Mouse (Mus musculus) lung, postnatal 36 days (tissue): Measurements from ENCODE around the gene Gdf3.

Source experiments
- DNase-seq: peaks from one replicate; pipeline ENCODE4 v3.0.0; 2022; ENCODE audit warnings: mixed read lengths

Gdf3 gene

DNA sequence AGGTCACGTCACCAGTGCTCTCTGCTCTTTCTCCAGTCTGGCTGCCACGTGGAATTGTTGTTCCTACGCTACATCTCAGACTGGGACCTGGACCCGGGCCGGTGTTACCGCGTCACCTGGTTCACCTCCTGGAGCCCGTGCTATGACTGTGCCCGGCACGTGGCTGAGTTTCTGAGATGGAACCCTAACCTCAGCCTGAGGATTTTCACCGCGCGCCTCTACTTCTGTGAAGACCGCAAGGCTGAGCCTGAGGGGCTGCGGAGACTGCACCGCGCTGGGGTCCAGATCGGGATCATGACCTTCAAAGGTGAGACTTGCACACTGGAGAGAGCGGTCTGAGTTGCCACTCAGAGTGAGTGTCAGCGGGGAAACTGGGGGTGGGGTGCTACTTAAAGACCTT is 48.9 kb downstream of the Gdf3 start:
- no peak for DNase-seq

DNA sequence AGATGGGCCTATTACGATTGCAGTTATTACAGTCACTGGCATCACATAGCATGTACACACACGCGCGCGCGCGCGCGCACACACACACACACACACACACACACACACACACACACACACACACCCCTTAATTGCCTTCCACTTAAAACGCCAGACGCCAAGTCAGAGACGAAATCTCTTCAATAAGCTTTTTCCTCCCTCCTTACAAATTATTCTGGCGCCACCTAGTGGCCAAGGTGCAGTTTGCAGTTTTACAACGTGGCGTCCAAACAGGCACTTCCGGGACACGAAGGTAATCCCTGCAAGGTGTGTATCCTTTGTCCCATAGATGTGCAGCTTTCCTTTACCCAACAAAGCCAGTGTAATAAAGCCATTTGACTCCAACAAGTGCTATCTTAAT is 49.5 kb downstream of the Gdf3 start:
- peak; percentile 80 for DNase-seq

DNA sequence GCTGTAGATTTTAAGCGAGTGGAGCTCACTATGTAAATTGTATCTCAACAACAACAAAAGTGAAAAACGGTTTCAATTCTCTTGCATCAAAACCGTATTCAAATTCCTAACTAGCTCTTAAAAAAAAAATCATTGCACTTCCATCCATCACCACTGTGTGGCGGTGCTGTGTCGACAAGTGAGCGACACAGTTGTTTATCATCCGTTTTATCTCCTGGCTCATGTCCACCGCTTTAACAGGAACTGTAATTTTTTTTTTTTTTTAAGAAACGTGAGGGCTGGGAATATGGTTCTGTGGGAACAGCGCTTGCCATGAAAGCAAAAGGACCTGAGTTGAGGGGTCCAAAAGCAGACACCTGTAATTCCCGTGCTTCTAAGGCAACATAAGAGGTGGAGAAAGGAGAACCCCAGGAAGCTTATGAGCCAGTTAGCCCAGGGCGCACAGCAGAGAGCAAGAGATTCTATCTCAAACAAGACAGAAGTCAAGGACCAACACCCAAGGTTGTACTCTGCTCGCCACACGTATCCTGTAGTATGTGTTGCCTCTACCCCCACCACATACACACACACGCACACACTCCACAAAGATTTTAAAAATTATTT is 52.8 kb downstream of the Gdf3 start:
- DNase-seq = peak; percentile 92
